Mouse (Mus musculus) limb, embryonic 11.5 days (tissue): ENCODE data around the gene Tmem217. TPM values are rescaled to one million over a fixed set of nuclear protein-coding genes. Genes with fewer than 3 reads are reported as not detected.
"Not testable (repeated sequence)": the region's sequence is repeated elsewhere in the genome, so short reads cannot be mapped to it uniquely, and the experiment has no call there.

Source experiments
- ATAC-seq: fragments of 200-750 bp; cut with Nextera tagmentation; 2 replicates; pipeline ENCODE4 v1.8.0; 2017; ENCODE audit warnings: low read depth; ENCODE audit not compliant: insufficient number of reproducible peaks, low FRiP score, low TSS enrichment
- DNase-seq: peaks from one replicate; pipeline ENCODE4 v3.0.0-alpha.2; 2015; ENCODE audit warnings: low spot score
- H3K27ac ChIP-seq: fragments of 300-500 bp; sonication (generic); replicated peaks from 2 replicates; pipeline ENCODE4 v1.5.1; 2014; ENCODE audit warnings: low read depth, mild to moderate bottlenecking, low read length
- H3K27me3 ChIP-seq: fragments of 300-500 bp; sonication (generic); 2 replicates; pipeline ENCODE4 v1.6.1; 2014; ENCODE audit warnings: mild to moderate bottlenecking, low read length, mixed read lengths; ENCODE audit not compliant: control insufficient read depth, insufficient read depth
- H3K36me3 ChIP-seq: fragments of 300-500 bp; sonication (generic); 2 replicates; pipeline ENCODE4 v1.6.1; 2014; ENCODE audit warnings: mild to moderate bottlenecking, low read length, moderate library complexity, mixed read lengths; ENCODE audit not compliant: control insufficient read depth, insufficient read depth
- H3K4me1 ChIP-seq: fragments of 300-500 bp; sonication (generic); 2 replicates; pipeline ENCODE4 v1.6.1; 2014; ENCODE audit warnings: low read length, mixed read lengths; ENCODE audit not compliant: control insufficient read depth, insufficient read depth
- H3K4me2 ChIP-seq: fragments of 300-500 bp; sonication (generic); 2 replicates; pipeline ENCODE4 v1.6.1; 2014; ENCODE audit warnings: low read depth, mild to moderate bottlenecking, moderate library complexity; ENCODE audit not compliant: severe bottlenecking
- H3K4me3 ChIP-seq: fragments of 300-500 bp; sonication (generic); 2 replicates; pipeline ENCODE4 v1.5.1; 2014; ENCODE audit warnings: low read depth, low read length
- H3K9ac ChIP-seq: fragments of 300-500 bp; sonication (generic); 2 replicates; pipeline ENCODE4 v1.6.1; 2014; ENCODE audit warnings: mild to moderate bottlenecking, low read length
- H3K9me3 ChIP-seq: fragments of 300-500 bp; sonication (generic); 2 replicates; pipeline ENCODE4 v1.6.1; 2016; ENCODE audit warnings: low read length; ENCODE audit not compliant: control insufficient read depth
- WGBS: fragments of 180-500 bp; shearing (Covaris S2); extraction: QIAGEN DNeasy Blood & Tissue Kit; methylation state at CpG from one replicate; pipeline ENCODE4 v1.1.7; 2014; 5-methylcytosine and 5-hydroxymethylcytosine counted together
- polyA plus RNA-seq: library from polyadenylated mRNA; unstranded; fragments of >200 nt; fragmentation: Nextera tagmentation; extraction: Ambion mirVana; gene quantifications from 2 replicates; pipeline ENCODE4 v1.2.1, GENCODE M21; 2014

Gene Tmem217
- polyA plus RNA-seq, 1 experiment from 2014 or later, result 0.43 TPM

- H3K36me3 ChIP-seq, H3K9me3 ChIP-seq, ATAC-seq: not testable (repeated sequence)
Measured at GRCm38 (mm10) chr17:29497481-29497880, 54.7 kb downstream of the Tmem217 start.

GRCm38 (mm10) chr17:29497071-29497354 is 55.2 kb downstream of the Tmem217 start:
- no peak overlapping the region for H3K4me3 ChIP-seq
- H3K9ac ChIP-seq, result no peak overlapping the region
- no peak overlapping the region for H3K4me2 ChIP-seq
- DNase-seq (no peak), ATAC-seq (no peak)
- peaks cover 7% of the 10 kb centered on the region; the same call in 1 of the 2 replicates for H3K4me1 ChIP-seq
- H3K27ac ChIP-seq, result no peak overlapping the region
- H3K36me3 ChIP-seq, result peaks cover 10% of the 10 kb centered on the region
- H3K27me3 ChIP-seq, result no peaks in the 10 kb centered on the region
- H3K9me3 ChIP-seq, result no peaks in the 10 kb centered on the region
- 93% methylated on average over 3 of the region's 3 CpGs for WGBS

More at GRCm38 (mm10) chr17:29497481-29497880, 54.7 kb downstream of the Tmem217 start:
- not testable (repeated sequence) for H3K9ac ChIP-seq, DNase-seq, H3K4me2 ChIP-seq, H3K4me1 ChIP-seq, H3K4me3 ChIP-seq, H3K27me3 ChIP-seq, H3K27ac ChIP-seq
- WGBS, result 84% methylated on average over 1 of the region's 1 CpGs

- no peak overlapping the region for H3K9ac ChIP-seq
- peaks cover 7% of the 10 kb centered on the region; the same call in 1 of the 2 replicates for H3K4me1 ChIP-seq
- no peak for ATAC-seq
- 80% methylated on average over 6 of the region's 6 CpGs for WGBS
- no peaks in the 10 kb centered on the region for H3K27me3 ChIP-seq
- H3K4me3 ChIP-seq, result no peak overlapping the region
- H3K27ac ChIP-seq, result no peak overlapping the region
- DNase-seq, result no peak
- H3K4me2 ChIP-seq, result no peak overlapping the region
- H3K9me3 ChIP-seq, result no peaks in the 10 kb centered on the region
- H3K36me3 ChIP-seq, result peaks cover 10% of the 10 kb centered on the region
Measured at GRCm38 (mm10) chr17:29496211-29497070, 55.7 kb downstream of the Tmem217 start.

- Histone ChIP-seq H3K9ac (no peak overlapping the region), H3K4me2 (no peak overlapping the region), H3K4me3 (no peak overlapping the region), H3K9me3 (no peaks in the 10 kb centered on the region), H3K27ac (no peak overlapping the region), H3K4me1 (peaks cover 7% of the 10 kb centered on the region; the same call in 1 of the 2 replicates), H3K36me3 (peaks cover 10% of the 10 kb centered on the region), H3K27me3 (no peaks in the 10 kb centered on the region)
- no peak for ATAC-seq
- no peak for DNase-seq
- 61% methylated on average over 7 of the region's 8 CpGs for WGBS
Measured at GRCm38 (mm10) chr17:29494732-29495076, 57.5 kb downstream of the Tmem217 start.

GRCm38 (mm10) chr17:29494062-29494731 is 58.0 kb downstream of the Tmem217 start:
- Histone ChIP-seq H3K27ac (no peak overlapping the region), H3K4me3 (no peak overlapping the region), H3K9me3 (no peaks in the 10 kb centered on the region), H3K4me2 (no peak overlapping the region), H3K4me1 (peaks cover 11% of the 10 kb centered on the region), H3K36me3 (peaks cover 10% of the 10 kb centered on the region), H3K9ac (no peak overlapping the region), H3K27me3 (no peaks in the 10 kb centered on the region)
- 72% methylated on average over 10 of the region's 10 CpGs for WGBS
- DNase-seq (no peak), ATAC-seq (no peak)

- no peaks in the 10 kb centered on the region for H3K9me3 ChIP-seq
- H3K4me3 ChIP-seq, result no peak overlapping the region
- no peak for DNase-seq
- peaks cover 10% of the 10 kb centered on the region for H3K36me3 ChIP-seq
- WGBS, result 81% methylated on average over 11 of the region's 11 CpGs
- H3K4me2 ChIP-seq, result no peak overlapping the region; the same call in 1 of the 2 replicates
- H3K9ac ChIP-seq, result no peak overlapping the region
- H3K27me3 ChIP-seq, result no peaks in the 10 kb centered on the region
- no peak overlapping the region for H3K27ac ChIP-seq
- no peak for ATAC-seq
- peaks cover 17% of the 10 kb centered on the region for H3K4me1 ChIP-seq
Measured at GRCm38 (mm10) chr17:29493461-29493980, 58.7 kb downstream of the Tmem217 start.

- WGBS, result 2% methylated on average over 22 of the region's 22 CpGs
Measured at GRCm38 (mm10) chr17:29492269-29493191, 59.7 kb downstream of the Tmem217 start.

More at GRCm38 (mm10) chr17:29492269-29493191, 59.7 kb downstream of the Tmem217 start:
- peak overlapping the region; percentile 92 for H3K4me3 ChIP-seq
- peak; percentile 83 for DNase-seq
- no peaks in the 10 kb centered on the region for H3K27me3 ChIP-seq
- ATAC-seq, result no peak
- H3K9me3 ChIP-seq, result no peaks in the 10 kb centered on the region
- peaks cover 17% of the 10 kb centered on the region for H3K4me1 ChIP-seq
- H3K27ac ChIP-seq, result peak overlapping the region; percentile 43
- H3K9ac ChIP-seq, result peak overlapping the region; percentile 92
- H3K4me2 ChIP-seq, result peak overlapping the region; percentile 87
- peaks cover 10% of the 10 kb centered on the region for H3K36me3 ChIP-seq
